Mouse (Mus musculus): ENCODE measurements around the gene Ccnc. TPM values are rescaled to one million over a fixed set of nuclear protein-coding genes. Genes with fewer than 3 reads are reported as not detected.
A peak's percentile ranks its signal among the peaks of the same experiment; 100 is the strongest.
"Not testable (repeated sequence)": the region's sequence is repeated elsewhere in the genome, so short reads cannot be mapped to it uniquely, and the experiment has no call there.

Ccnc gene
- polyA plus RNA-seq, 1 experiment from 2014 or later: 20.3 TPM

DNA sequence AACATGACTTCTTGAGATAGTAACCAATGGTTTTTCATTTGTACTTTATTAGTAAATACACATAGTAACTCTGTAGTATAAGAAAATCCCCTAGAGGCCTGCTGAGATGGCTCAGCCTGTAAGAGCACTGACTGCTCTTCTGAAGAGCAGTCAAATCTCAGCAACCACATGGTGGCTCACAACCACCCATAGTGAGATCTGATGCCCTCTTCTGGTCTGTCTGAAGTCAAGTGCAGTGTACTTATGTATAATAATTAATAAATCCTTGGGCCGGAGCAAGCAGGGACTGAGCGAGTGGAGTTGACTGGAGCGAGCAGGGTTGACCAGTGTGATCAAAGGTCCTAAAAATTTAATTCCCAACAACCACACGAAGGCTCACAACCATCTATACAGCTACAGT lies 11.7 kb downstream of the Ccnc start:
- H3K4me1 ChIP-seq (replicated peaks): no peaks in the 10 kb centered on the region
- no peaks in the 10 kb centered on the region for H3K9me3 ChIP-seq (replicated peaks)
- H3K4me2 ChIP-seq: no peak overlapping the region
- peaks cover 11% of the 10 kb centered on the region; the same call in 1 of the 2 replicates for H3K36me3 ChIP-seq (replicated peaks)
- H3K9ac ChIP-seq: no peak overlapping the region
- no peak overlapping the region for H3K4me3 ChIP-seq (replicated peaks)
- no peak overlapping the region for H3K27ac ChIP-seq (replicated peaks)
- ATAC-seq (ENCODE audit: insufficient read depth): no peak
- H3K27me3 ChIP-seq: no peaks in the 10 kb centered on the region
- 71% methylated on average over 4 of the region's 4 CpGs for WGBS (ENCODE audit: insufficient replicate concordance)

DNA sequence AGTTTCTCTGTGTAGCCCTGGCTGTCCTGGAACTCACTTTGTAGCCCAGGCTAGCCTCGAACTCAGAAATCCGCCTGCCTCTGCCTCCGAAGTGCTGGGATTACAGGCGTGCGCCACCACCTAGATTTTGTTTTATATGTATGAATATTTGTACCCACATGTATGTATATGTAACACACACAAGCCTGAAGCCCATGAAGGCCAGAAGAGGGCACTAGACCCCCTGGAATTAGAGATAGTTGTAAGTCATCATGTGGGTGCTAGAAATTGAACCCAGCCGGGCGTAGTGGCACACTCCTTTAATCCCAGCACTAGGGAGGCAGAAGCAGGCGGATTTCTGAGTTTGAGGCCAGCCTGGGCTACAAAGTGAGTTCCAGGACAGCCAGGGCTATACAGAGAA lies 16.6 kb downstream of the Ccnc start:
- WGBS (ENCODE audit: insufficient replicate concordance): 85% methylated on average over 8 of the region's 8 CpGs
- ATAC-seq (ENCODE audit: insufficient read depth); H3K9me3 ChIP-seq (replicated peaks): not testable (repeated sequence)

DNA sequence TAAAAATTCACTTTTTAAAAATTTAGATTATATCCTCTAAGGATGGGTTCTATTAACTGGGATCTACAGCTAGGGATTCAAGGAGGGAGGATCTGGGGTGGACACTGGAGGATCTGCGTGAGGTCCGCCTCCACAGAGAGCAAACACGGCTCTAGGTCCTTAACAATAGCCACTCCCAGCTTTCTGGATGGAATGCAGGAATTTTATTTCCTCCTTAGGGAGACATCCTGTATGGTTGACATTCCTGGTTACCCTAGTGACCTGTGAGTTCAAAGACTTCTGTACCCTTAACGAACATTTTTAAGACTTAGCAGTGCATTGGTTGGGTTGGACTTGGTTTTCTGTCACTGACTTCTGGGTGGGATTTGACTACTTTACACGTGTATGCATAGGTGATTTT lies 18.2 kb downstream of the Ccnc start:
- no peaks in the 10 kb centered on the region for H3K27me3 ChIP-seq
- ATAC-seq (ENCODE audit: insufficient read depth): no peak
- no peaks in the 10 kb centered on the region for H3K9me3 ChIP-seq (replicated peaks)
- H3K4me2 ChIP-seq: no peak overlapping the region
- no peak overlapping the region for H3K27ac ChIP-seq (replicated peaks)
- H3K36me3 ChIP-seq (replicated peaks): 0 out of 2 replicates have a peak, but pooled peaks cover 4% of the 10 kb centered on the region
- 78% methylated on average over 5 of the region's 5 CpGs for WGBS (ENCODE audit: insufficient replicate concordance)
- H3K4me3 ChIP-seq (replicated peaks): no peak overlapping the region
- H3K9ac ChIP-seq: no peak overlapping the region
- no peaks in the 10 kb centered on the region for H3K4me1 ChIP-seq (replicated peaks)

More for the DNA sequence above, 16.6 kb downstream of the Ccnc start:
- H3K4me3 ChIP-seq (replicated peaks); H3K27me3 ChIP-seq; H3K9ac ChIP-seq; H3K4me2 ChIP-seq; H3K4me1 ChIP-seq (replicated peaks); H3K27ac ChIP-seq (replicated peaks); H3K36me3 ChIP-seq (replicated peaks): not testable (repeated sequence)

DNA sequence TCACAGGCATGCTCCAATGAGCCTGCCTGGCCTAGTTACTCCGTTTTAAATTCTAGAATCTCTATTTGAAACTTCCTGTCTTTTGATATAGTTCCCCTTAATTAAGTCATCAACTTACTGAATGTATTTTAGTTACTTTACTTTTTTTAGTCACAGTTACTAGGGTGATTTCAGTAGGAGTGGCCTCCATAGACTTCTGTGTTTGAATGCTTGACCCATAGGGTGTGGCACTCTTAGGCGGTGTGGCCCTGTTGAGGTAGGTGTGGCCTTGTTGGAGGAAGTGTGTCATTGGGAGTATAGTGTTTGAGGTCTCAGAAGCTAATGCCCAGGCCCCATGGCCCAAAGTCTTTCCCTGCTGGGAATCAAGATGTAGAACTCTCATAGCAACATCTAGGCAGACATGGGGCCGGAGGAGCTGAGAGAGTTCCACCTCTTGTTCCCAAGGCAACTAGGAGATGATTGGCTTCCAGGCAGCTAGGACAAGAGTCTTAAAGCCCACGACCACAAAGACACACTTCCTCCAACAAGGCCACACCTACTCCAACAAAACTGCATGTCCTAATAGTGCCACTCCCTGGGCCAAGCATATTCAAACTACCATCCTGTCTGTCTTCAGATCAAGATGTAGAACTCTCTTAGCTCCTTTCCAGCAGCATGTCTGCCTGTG lies 27.8 kb downstream of the Ccnc start:
- 0 out of 2 replicates have a peak overlapping the region, but pooled peaks have one; percentile 33 for H3K27ac ChIP-seq (replicated peaks)
- peaks cover 7% of the 10 kb centered on the region for H3K36me3 ChIP-seq (replicated peaks)
- peaks cover 9% of the 10 kb centered on the region for H3K4me1 ChIP-seq (replicated peaks)
- ATAC-seq (ENCODE audit: insufficient read depth): peak; percentile 77
- no peak overlapping the region for H3K9ac ChIP-seq
- 34% methylated on average over 4 of the region's 4 CpGs for WGBS (ENCODE audit: insufficient replicate concordance)
- H3K9me3 ChIP-seq (replicated peaks): 0 out of 2 replicates have a peak, but pooled peaks cover 2% of the 10 kb centered on the region
- H3K4me3 ChIP-seq (replicated peaks): no peak overlapping the region
- H3K27me3 ChIP-seq: no peaks in the 10 kb centered on the region
- no peak overlapping the region for H3K4me2 ChIP-seq

DNA sequence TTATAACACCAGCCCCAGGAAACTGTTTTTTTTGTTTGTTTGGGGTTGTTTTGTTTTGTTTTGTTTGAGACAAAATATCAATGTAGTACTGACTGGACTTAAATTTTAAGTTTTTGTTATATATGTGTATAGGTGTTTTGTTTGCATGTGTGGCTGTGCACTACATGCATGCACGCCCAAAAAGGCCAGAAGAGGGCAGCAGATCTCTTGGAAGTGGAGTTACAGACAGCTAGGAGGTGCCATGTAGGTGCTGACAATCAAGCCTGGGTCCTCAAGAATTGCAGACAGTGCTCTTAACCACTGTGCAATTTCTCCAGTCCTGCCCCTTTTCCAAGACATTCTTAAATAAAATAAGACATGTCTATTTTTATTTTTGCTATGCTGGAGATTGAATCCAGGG lies 31.4 kb downstream of the Ccnc start:
- ATAC-seq (ENCODE audit: insufficient read depth): no peak
- Histone ChIP-seq H3K9ac (no peak overlapping the region), H3K27me3 (no peaks in the 10 kb centered on the region), H3K9me3 (replicated peaks) (0 out of 2 replicates have a peak, but pooled peaks cover 2% of the 10 kb centered on the region), H3K4me2 (no peak overlapping the region), H3K4me3 (replicated peaks) (no peak overlapping the region), H3K27ac (replicated peaks) (no peak overlapping the region), H3K4me1 (replicated peaks) (peaks cover 9% of the 10 kb centered on the region), H3K36me3 (replicated peaks) (peaks cover 7% of the 10 kb centered on the region)
- WGBS (ENCODE audit: insufficient replicate concordance): 36% methylated on average over 1 of the region's 1 CpGs

DNA sequence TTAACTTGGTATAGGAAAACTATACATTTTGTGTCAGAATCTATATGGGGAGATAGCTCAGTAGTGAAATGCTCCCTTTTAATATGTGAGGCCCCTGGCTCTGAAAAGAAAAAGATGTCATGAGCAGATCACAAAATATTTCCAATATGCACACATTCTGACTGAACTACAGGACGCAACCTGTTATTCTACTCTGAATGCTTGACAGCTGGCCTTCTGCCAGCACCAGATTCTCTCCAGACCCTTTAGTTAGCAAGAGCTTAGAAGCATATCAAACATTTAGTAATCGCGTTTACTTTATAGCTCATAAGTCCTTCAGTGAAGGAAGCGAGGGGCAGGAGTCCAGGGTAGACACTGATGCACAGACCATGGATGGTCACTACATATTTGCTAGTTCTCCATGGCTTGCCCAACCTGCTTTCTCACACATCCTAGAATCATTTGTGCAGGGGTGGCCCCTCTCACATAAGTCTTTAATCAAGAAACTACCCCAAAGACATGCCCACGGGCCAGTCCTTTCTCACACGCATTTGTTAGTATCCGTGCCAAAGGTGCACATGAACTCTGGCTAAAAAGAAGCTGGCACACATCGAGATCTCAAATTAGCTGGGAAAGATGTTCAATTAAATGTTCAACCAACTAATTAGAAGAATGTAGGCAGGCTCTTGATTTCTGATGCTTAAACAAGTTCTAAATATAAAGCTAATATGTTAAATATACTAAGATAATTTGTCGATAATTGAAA lies 34.1 kb downstream of the Ccnc start:
- Histone ChIP-seq H3K27ac (replicated peaks) (no peak overlapping the region), H3K9ac (no peak overlapping the region), H3K4me2 (no peak overlapping the region), H3K27me3 (no peaks in the 10 kb centered on the region), H3K36me3 (replicated peaks) (peaks cover 7% of the 10 kb centered on the region), H3K4me1 (replicated peaks) (peaks cover 5% of the 10 kb centered on the region), H3K9me3 (replicated peaks) (0 out of 2 replicates have a peak, but pooled peaks cover 2% of the 10 kb centered on the region), H3K4me3 (replicated peaks) (no peak overlapping the region)
- 82% methylated on average over 9 of the region's 9 CpGs for WGBS (ENCODE audit: insufficient replicate concordance)
- no peak for ATAC-seq (ENCODE audit: insufficient read depth)

DNA sequence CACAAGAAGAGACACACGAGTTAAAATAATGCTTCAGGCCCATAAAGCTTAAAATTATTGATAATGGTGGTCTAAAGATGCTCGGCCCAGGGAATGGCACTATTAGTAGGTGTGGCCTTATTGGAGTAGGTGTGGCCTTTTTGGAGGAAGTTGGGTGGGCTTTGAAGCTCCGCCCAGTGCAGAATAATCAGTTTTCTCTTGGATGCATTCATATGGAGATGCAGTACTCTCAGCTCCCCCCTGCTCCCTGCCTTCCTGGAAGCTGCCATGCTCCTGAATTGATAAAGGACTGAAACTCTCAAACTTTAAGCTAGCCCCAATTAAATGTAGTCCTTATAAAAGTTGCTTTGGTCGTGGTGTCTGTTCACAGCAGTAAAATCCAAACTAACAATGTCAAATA lies 36.3 kb downstream of the Ccnc start:
- ATAC-seq (ENCODE audit: insufficient read depth): no peak
- Histone ChIP-seq H3K4me3 (replicated peaks) (no peak overlapping the region), H3K9me3 (replicated peaks) (0 out of 2 replicates have a peak, but pooled peaks cover 2% of the 10 kb centered on the region), H3K27ac (replicated peaks) (no peak overlapping the region), H3K36me3 (replicated peaks) (peaks cover 6% of the 10 kb centered on the region), H3K4me2 (no peak overlapping the region), H3K9ac (no peak overlapping the region), H3K4me1 (replicated peaks) (peaks cover 5% of the 10 kb centered on the region), H3K27me3 (no peaks in the 10 kb centered on the region)
- 64% methylated on average over 4 of the region's 4 CpGs for WGBS (ENCODE audit: insufficient replicate concordance)

DNA sequence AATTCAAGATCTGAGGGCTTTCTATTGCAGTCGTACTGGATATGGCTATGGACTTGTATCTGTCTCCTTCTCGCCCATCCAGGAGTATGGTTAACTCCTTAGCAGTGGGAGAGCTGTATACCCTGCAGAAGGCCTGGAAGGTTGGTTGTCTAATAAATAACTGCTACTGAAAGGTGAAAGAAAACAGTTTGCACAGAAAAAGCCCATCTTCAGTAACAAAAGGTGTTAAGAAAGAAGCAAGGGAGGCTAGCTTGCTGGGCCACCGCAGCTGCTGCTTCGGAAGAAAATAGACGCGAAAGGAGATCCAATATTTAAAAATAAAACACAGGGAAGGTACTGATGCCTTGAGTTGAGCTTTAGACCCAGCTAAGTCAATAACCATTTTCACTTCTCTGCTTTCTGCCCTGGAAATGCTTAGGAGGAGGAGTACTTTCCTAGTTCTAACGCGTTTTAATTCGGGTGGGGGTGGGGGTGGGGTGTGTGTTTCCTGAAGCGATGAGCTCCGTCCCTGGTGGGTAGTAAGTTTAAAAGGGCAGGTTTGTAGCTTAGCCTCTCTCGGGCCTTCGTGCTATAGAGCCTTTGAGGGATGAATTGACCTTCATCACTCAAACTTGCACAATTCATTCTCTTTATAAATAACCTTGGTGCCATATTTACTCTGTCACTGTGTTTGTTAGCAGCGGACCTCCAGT lies 38.8 kb downstream of the Ccnc start:
- no peaks in the 10 kb centered on the region for H3K27me3 ChIP-seq
- 22% methylated on average over 14 of the region's 14 CpGs for WGBS (ENCODE audit: insufficient replicate concordance)

DNA sequence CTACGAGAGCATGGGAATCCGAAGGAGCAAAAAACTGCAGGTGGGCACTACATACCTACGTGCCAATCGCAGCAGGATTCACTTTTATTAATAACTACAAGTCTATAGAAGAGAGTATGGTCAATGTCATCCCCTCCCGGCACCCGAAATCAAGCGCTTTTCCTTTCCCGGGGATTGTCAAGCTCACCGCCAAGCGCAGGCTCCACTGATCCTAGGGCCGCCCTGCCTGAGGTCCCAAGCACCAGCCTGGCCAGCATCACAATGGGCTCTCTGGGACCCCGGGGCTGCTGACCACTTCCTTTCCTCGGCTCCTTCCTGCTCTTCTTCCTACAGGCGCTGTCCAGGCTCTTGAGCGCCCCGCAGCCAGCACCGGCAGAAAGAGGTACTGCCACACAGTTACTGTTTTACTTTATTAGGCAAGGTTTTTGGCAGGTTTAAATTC lies 39.4 kb downstream of the Ccnc start, which contains the start of the genes Usp45 and Tstd3:
Gene Usp45 (plus strand): TSS at position 294 of the 442 bp plus-strand sequence.
Gene Tstd3 (minus strand): TSS at position 350 of the 442 bp plus-strand sequence.
- no peaks in the 10 kb centered on the region for H3K36me3 ChIP-seq (replicated peaks)
- H3K4me1 ChIP-seq (replicated peaks): peaks cover 9% of the 10 kb centered on the region
- no peaks in the 10 kb centered on the region for H3K27me3 ChIP-seq
- H3K27ac ChIP-seq (replicated peaks): peak within 1 kb of the TSS; percentile 75
- peak; percentile 86 for ATAC-seq (ENCODE audit: insufficient read depth)
- H3K4me3 ChIP-seq (replicated peaks): peak within 1 kb of the TSS; percentile 82
- under 1% methylated on average over 17 of the region's 17 CpGs for WGBS (ENCODE audit: insufficient replicate concordance)
- peak within 1 kb of the TSS; percentile 82 for H3K4me2 ChIP-seq
- peak within 1 kb of the TSS; percentile 84 for H3K9ac ChIP-seq
- H3K9me3 ChIP-seq (replicated peaks): no peaks in the 10 kb centered on the region

More for the DNA sequence above, 38.8 kb downstream of the Ccnc start:
- H3K4me2 ChIP-seq: peak overlapping the region; percentile 82
- H3K4me3 ChIP-seq (replicated peaks): peak overlapping the region; percentile 82
- peaks cover 8% of the 10 kb centered on the region for H3K4me1 ChIP-seq (replicated peaks)
- H3K9ac ChIP-seq: peak overlapping the region; percentile 84
- H3K9me3 ChIP-seq (replicated peaks): no peaks in the 10 kb centered on the region
- ATAC-seq (ENCODE audit: insufficient read depth): peak; percentile 67
- H3K36me3 ChIP-seq (replicated peaks): no peaks in the 10 kb centered on the region
- H3K27ac ChIP-seq (replicated peaks): peak overlapping the region; percentile 75

DNA sequence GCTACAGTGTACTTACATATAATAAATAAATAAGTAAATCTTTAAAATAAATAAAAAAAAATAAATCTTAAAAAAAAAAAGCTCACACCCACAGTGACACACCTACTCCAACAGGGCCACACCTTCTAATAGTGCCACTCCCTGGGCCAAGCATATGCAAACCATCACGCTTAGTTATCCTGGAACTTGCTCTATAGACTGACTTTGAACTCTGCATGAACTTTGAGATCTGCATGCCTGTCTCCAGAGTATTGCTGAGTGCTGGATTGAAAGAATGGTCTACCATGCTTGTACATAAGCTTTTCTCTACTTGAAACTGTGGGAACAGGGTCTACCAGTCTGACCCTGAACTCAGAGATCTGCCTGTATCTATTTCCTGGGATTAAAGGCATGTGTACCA lies 43.6 kb downstream of the Ccnc start:
- no peak overlapping the region for H3K4me3 ChIP-seq (replicated peaks)
- no peak for ATAC-seq (ENCODE audit: insufficient read depth)
- H3K36me3 ChIP-seq (replicated peaks): no peaks in the 10 kb centered on the region
- no peaks in the 10 kb centered on the region for H3K9me3 ChIP-seq (replicated peaks)
- H3K9ac ChIP-seq: no peak overlapping the region
- H3K4me2 ChIP-seq: no peak overlapping the region
- H3K27me3 ChIP-seq: no peaks in the 10 kb centered on the region
- 71% methylated on average over 1 of the region's 1 CpGs for WGBS (ENCODE audit: insufficient replicate concordance)
- peaks cover 15% of the 10 kb centered on the region for H3K4me1 ChIP-seq (replicated peaks)
- no peak overlapping the region for H3K27ac ChIP-seq (replicated peaks)

DNA sequence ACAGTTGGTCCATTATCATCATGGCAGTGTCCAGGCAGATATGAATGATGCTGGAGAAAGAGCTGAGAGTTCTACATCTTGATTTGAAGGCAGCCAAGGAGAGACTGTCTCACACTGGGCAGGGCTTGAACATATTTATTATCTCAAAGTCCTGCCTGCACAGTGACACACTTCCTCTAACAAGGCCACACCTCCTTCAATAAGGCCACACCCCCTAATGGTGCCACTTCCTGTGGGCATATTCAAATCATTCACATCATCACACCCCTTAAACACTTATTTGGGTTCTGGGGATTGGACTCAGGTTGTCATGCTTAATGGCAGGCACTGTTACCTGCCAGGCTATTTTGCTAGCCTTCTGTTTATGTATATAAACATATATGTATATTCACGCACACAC lies 44.8 kb downstream of the Ccnc start:
- Histone ChIP-seq H3K9me3 (replicated peaks) (no peaks in the 10 kb centered on the region), H3K27me3 (no peaks in the 10 kb centered on the region), H3K27ac (replicated peaks) (no peak overlapping the region), H3K4me2 (no peak overlapping the region), H3K9ac (no peak overlapping the region), H3K4me1 (replicated peaks) (peaks cover 13% of the 10 kb centered on the region), H3K4me3 (replicated peaks) (no peak overlapping the region), H3K36me3 (replicated peaks) (no peaks in the 10 kb centered on the region)
- 86% methylated on average over 1 of the region's 1 CpGs for WGBS (ENCODE audit: insufficient replicate concordance)
- no peak for ATAC-seq (ENCODE audit: insufficient read depth)

All from liver, embryonic 15.5 days (tissue).